Mouse (Mus musculus): ENCODE measurements around the gene Il11. TPM values are rescaled to one million over a fixed set of nuclear protein-coding genes. Genes with fewer than 3 reads are reported as not detected.
A peak's percentile ranks its signal among the peaks of the same experiment; 100 is the strongest.

The Il11 gene
- polyA plus RNA-seq, 1 experiment: 1.4 TPM

- Histone ChIP-seq H3K27ac (ENCODE audit: insufficient read depth, low read length) (peak overlapping the region; percentile 36; the same call in 1 of the 2 replicates), H3K9ac (ENCODE audit: low read depth, poor library complexity, severe bottlenecking) (peak overlapping the region; percentile 91; the same call in 1 of the 2 replicates), H3K9me3 (replicated peaks; ENCODE audit: control insufficient read depth, insufficient read depth, low read length, poor library complexity, severe bottlenecking) (no peaks in the 10 kb centered on the region), H3K27me3 (ENCODE audit: control insufficient read depth, insufficient read depth, low read length, poor library complexity, severe bottlenecking) (no peaks in the 10 kb centered on the region), H3K36me3 (ENCODE audit: control insufficient read depth, insufficient read depth, low read length, poor library complexity, severe bottlenecking) (peaks cover 16% of the 10 kb centered on the region), H3K4me1 (ENCODE audit: control insufficient read depth, insufficient read depth, low read length) (no peaks in the 10 kb centered on the region), H3K4me3 (ENCODE audit: low read depth, low read length) (no peak overlapping the region)
- TF ChIP-seq CTCF (IDR thresholded peaks at IDR 0.05; ENCODE audit: low read depth, low read length) (no peak), POLR2A (IDR thresholded peaks at IDR 0.05; ENCODE audit: insufficient read depth, low read length) (no peak), EP300 (IDR thresholded peaks at IDR 0.05; ENCODE audit: insufficient read depth, low read depth, low read length) (no peak)
These were observed 40.8 kb downstream of the Il11 start for GRCm38 (mm10) chr7:4741672-4742481.

- no peak for TF ChIP-seq POLR2A (IDR thresholded peaks at IDR 0.05; ENCODE audit: insufficient read depth, low read length)
- TF ChIP-seq EP300 (IDR thresholded peaks at IDR 0.05; ENCODE audit: insufficient read depth, low read depth, low read length): 0 out of 2 replicates have a peak, but pooled peaks have one; percentile 21
- Histone ChIP-seq H3K4me3 (ENCODE audit: low read depth, low read length) (peak overlapping the region; percentile 98), H3K27ac (ENCODE audit: insufficient read depth, low read length) (peak overlapping the region; percentile 59; the same call in 1 of the 2 replicates)
These were observed 41.5 kb downstream of the Il11 start for GRCm38 (mm10) chr7:4741151-4741550.

GRCm38 (mm10) chr7:4740309-4740727 is 42.3 kb downstream of the Il11 start:
- H3K27ac ChIP-seq (ENCODE audit: insufficient read depth, low read length): peak overlapping the region; percentile 59
- no peaks in the 10 kb centered on the region for H3K9me3 ChIP-seq (replicated peaks; ENCODE audit: control insufficient read depth, insufficient read depth, low read length, poor library complexity, severe bottlenecking)
- peak overlapping the region; percentile 91 for H3K9ac ChIP-seq (ENCODE audit: low read depth, poor library complexity, severe bottlenecking)
- H3K27me3 ChIP-seq (ENCODE audit: control insufficient read depth, insufficient read depth, low read length, poor library complexity, severe bottlenecking): no peaks in the 10 kb centered on the region
- H3K4me1 ChIP-seq (ENCODE audit: control insufficient read depth, insufficient read depth, low read length): no peaks in the 10 kb centered on the region
- peak overlapping the region; percentile 98 for H3K4me3 ChIP-seq (ENCODE audit: low read depth, low read length)
- no peak for TF ChIP-seq POLR2A (IDR thresholded peaks at IDR 0.05; ENCODE audit: insufficient read depth, low read length)
- TF ChIP-seq CTCF (IDR thresholded peaks at IDR 0.05; ENCODE audit: low read depth, low read length): no peak
- TF ChIP-seq EP300 (IDR thresholded peaks at IDR 0.05; ENCODE audit: insufficient read depth, low read depth, low read length): no peak
- peaks cover 16% of the 10 kb centered on the region for H3K36me3 ChIP-seq (ENCODE audit: control insufficient read depth, insufficient read depth, low read length, poor library complexity, severe bottlenecking)

More at GRCm38 (mm10) chr7:4741151-4741550, 41.5 kb downstream of the Il11 start:
- Histone ChIP-seq H3K9ac (ENCODE audit: low read depth, poor library complexity, severe bottlenecking) (peak overlapping the region; percentile 91), H3K9me3 (replicated peaks; ENCODE audit: control insufficient read depth, insufficient read depth, low read length, poor library complexity, severe bottlenecking) (no peaks in the 10 kb centered on the region), H3K4me1 (ENCODE audit: control insufficient read depth, insufficient read depth, low read length) (no peaks in the 10 kb centered on the region), H3K36me3 (ENCODE audit: control insufficient read depth, insufficient read depth, low read length, poor library complexity, severe bottlenecking) (peaks cover 16% of the 10 kb centered on the region), H3K27me3 (ENCODE audit: control insufficient read depth, insufficient read depth, low read length, poor library complexity, severe bottlenecking) (no peaks in the 10 kb centered on the region)

GRCm38 (mm10) chr7:4739544-4740275 is 42.9 kb downstream of the Il11 start, which contains the start of gene Kmt5c:
Kmt5c (plus strand) TSS chr7:4740115.
- Histone ChIP-seq H3K27ac (ENCODE audit: insufficient read depth, low read length) (peak within 1 kb of the TSS; percentile 59), H3K4me3 (ENCODE audit: low read depth, low read length) (peak within 1 kb of the TSS; percentile 98), H3K4me1 (ENCODE audit: control insufficient read depth, insufficient read depth, low read length) (no peaks in the 10 kb centered on the region), H3K27me3 (ENCODE audit: control insufficient read depth, insufficient read depth, low read length, poor library complexity, severe bottlenecking) (no peaks in the 10 kb centered on the region), H3K36me3 (ENCODE audit: control insufficient read depth, insufficient read depth, low read length, poor library complexity, severe bottlenecking) (peaks cover 16% of the 10 kb centered on the region), H3K9me3 (replicated peaks; ENCODE audit: control insufficient read depth, insufficient read depth, low read length, poor library complexity, severe bottlenecking) (no peaks in the 10 kb centered on the region), H3K9ac (ENCODE audit: low read depth, poor library complexity, severe bottlenecking) (peak within 1 kb of the TSS; percentile 91)
- TF ChIP-seq CTCF (IDR thresholded peaks at IDR 0.05; ENCODE audit: low read depth, low read length): no peak
- TF ChIP-seq POLR2A (IDR thresholded peaks at IDR 0.05; ENCODE audit: insufficient read depth, low read length): peak; percentile 63
- no peak for TF ChIP-seq EP300 (IDR thresholded peaks at IDR 0.05; ENCODE audit: insufficient read depth, low read depth, low read length)

GRCm38 (mm10) chr7:4739041-4739543 is 43.6 kb downstream of the Il11 start:
- no peak for TF ChIP-seq EP300 (IDR thresholded peaks at IDR 0.05; ENCODE audit: insufficient read depth, low read depth, low read length)
- no peak for TF ChIP-seq POLR2A (IDR thresholded peaks at IDR 0.05; ENCODE audit: insufficient read depth, low read length)
- no peak for TF ChIP-seq CTCF (IDR thresholded peaks at IDR 0.05; ENCODE audit: low read depth, low read length)
- Histone ChIP-seq H3K4me3 (ENCODE audit: low read depth, low read length) (peak overlapping the region; percentile 50), H3K4me1 (ENCODE audit: control insufficient read depth, insufficient read depth, low read length) (no peaks in the 10 kb centered on the region), H3K9me3 (replicated peaks; ENCODE audit: control insufficient read depth, insufficient read depth, low read length, poor library complexity, severe bottlenecking) (no peaks in the 10 kb centered on the region), H3K27me3 (ENCODE audit: control insufficient read depth, insufficient read depth, low read length, poor library complexity, severe bottlenecking) (no peaks in the 10 kb centered on the region), H3K27ac (ENCODE audit: insufficient read depth, low read length) (peak overlapping the region; percentile 33), H3K36me3 (ENCODE audit: control insufficient read depth, insufficient read depth, low read length, poor library complexity, severe bottlenecking) (peaks cover 12% of the 10 kb centered on the region; the same call in 1 of the 2 replicates), H3K9ac (ENCODE audit: low read depth, poor library complexity, severe bottlenecking) (0 out of 2 replicates have a peak overlapping the region, but pooled peaks have one; percentile 33)

Data from ES-Bruce4 (cell line).